Mouse (Mus musculus) lung, postnatal 0 days (tissue): ENCODE data around the gene Fez2.

Experiments
- CTCF ChIP-seq: IDR thresholded peaks from 2 replicates; pipeline ENCODE4 v1.5.1; 2016; ENCODE audit warnings: antibody characterized with exemption, mild to moderate bottlenecking
- EP300 ChIP-seq: IDR thresholded peaks from 2 replicates; pipeline ENCODE4 v1.6.1; 2016; ENCODE audit warnings: antibody characterized with exemption, mild to moderate bottlenecking, control low read depth

- no peak for TF ChIP-seq CTCF
- TF ChIP-seq EP300, result no peak
Measured at GRCm38 (mm10) chr17:78361939-78362728, 55.8 kb downstream of the Fez2 start.
